Mouse (Mus musculus) embryonic fibroblast, embryonic 13.5 days (primary cell): Measurements from ENCODE around the gene Tapt1. TPM values are rescaled to one million over a fixed set of nuclear protein-coding genes. Genes with fewer than 3 reads are reported as not detected.

Experiments used
- H3K27ac ChIP-seq: 2 replicates; pipeline ENCODE4 v1.5.1; 2012; ENCODE audit warnings: low read length, control low read depth, inconsistent platforms; ENCODE audit not compliant: insufficient read depth
- H3K4me1 ChIP-seq: 2 replicates; pipeline ENCODE4 v1.6.1; 2011; ENCODE audit warnings: low read length; ENCODE audit not compliant: control insufficient read depth, insufficient read depth
- H3K4me3 ChIP-seq: 2 replicates; pipeline ENCODE4 v1.5.1; 2011; ENCODE audit warnings: mild to moderate bottlenecking, control low read depth, low read length; ENCODE audit not compliant: insufficient read depth
- CTCF ChIP-seq: IDR thresholded peaks from 2 replicates; pipeline ENCODE4 v1.5.1; 2011; ENCODE audit warnings: mild to moderate bottlenecking, control low read depth, low read length, moderate library complexity, borderline replicate concordance; ENCODE audit not compliant: insufficient read depth
- POLR2A ChIP-seq: IDR thresholded peaks from 2 replicates; pipeline ENCODE4 v1.6.1; 2011; ENCODE audit warnings: low read depth, mild to moderate bottlenecking, control low read depth, low read length, moderate library complexity
- polyA plus RNA-seq: library from polyadenylated mRNA; stranded (reverse); fragments of >200 nt; gene quantifications from 2 replicates; pipeline ENCODE4 v1.2.4, GENCODE M21; 2011; ENCODE audit warnings: low read depth; ENCODE audit not compliant: missing spikeins, insufficient read length

Gene Tapt1
- polyA plus RNA-seq, 1 experiment, result 41.1 TPM

DNA sequence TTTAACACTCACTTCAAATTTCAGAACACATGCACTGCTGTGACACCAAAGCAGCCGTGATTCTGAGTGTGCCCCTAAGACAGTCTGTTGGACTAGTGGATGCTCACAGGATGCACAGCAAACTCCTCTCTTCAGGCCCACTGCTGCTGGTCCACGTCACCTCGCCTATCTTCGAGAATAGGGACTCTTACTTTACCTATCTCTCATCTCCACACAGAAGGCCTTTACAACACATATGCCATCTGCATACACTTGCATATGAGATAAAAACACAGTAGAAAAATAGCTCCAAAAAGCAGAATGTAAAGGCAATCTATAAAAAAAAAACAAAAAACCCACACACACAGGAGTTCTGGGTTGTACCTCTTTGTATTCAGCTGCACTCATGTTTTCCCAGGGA lies 19.1 kb downstream of the Tapt1 start:
- TF ChIP-seq CTCF (no peak), POLR2A (no peak)
- Histone ChIP-seq H3K27ac (no peak overlapping the region), H3K4me1 (no peaks in the 10 kb centered on the region), H3K4me3 (no peak overlapping the region)

DNA sequence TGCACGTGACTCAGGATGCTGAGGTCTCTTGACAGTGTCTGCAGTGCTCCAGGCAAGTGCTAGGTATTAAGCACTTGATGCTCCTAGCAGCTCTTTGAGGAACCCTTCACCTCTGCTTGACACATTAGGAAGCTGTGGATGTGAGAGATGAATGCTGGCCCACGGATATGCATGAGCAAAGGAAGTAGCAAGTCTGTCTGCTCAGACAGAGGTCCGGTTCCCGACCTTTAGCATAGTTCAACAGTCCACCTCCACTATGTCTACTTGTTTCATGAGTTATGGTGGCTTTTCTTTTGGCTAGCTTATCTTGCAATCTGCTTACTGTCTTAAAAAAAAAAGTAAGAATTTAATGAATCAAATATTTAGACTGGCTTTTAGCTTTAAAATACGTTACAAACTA lies 19.8 kb downstream of the Tapt1 start:
- no peak overlapping the region for H3K27ac ChIP-seq
- no peaks in the 10 kb centered on the region for H3K4me1 ChIP-seq
- TF ChIP-seq CTCF (no peak), POLR2A (no peak)
- H3K4me3 ChIP-seq, result no peak overlapping the region

DNA sequence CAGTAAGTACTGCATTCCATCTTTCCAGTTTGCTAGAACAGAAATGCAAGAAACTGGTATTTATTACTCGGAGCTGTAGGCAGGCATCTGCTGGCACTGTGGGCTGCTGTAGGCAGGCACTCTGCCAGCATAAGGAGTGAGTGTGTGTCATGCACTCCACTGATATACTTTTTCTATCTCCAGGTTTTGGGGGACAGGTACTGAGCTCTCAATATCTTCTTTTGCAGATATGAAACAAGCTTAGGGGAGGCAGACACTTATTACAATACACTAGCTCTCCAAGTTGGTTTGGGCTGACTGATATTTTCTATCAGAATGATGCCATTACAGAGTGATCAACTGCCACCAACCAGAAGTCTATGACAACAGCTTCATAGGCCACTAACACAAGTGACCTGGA lies 23.0 kb downstream of the Tapt1 start:
- no peak for TF ChIP-seq POLR2A
- no peak for TF ChIP-seq CTCF
- Histone ChIP-seq H3K4me3 (no peak overlapping the region), H3K27ac (no peak overlapping the region), H3K4me1 (no peaks in the 10 kb centered on the region)

DNA sequence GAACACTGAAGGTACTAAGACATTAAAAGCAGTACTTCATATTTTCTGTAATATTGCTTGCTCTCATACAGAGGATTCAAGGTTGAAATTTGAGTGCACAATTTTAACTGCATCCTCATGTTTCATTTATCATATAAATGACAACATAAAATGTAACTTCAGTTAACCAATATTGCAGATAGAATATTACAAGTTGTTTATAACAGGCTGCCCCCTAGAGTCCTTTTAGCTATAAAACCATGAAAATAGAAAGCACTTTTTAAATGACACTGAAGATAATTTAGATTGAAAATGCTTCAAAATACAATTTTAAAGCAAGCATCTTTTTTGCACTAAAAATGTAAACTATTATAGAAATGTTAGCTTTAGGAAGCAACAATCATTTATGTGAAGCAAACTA lies 24.8 kb downstream of the Tapt1 start:
- Histone ChIP-seq H3K4me3 (no peak overlapping the region), H3K27ac (no peak overlapping the region), H3K4me1 (no peaks in the 10 kb centered on the region)
- TF ChIP-seq POLR2A, result no peak

DNA sequence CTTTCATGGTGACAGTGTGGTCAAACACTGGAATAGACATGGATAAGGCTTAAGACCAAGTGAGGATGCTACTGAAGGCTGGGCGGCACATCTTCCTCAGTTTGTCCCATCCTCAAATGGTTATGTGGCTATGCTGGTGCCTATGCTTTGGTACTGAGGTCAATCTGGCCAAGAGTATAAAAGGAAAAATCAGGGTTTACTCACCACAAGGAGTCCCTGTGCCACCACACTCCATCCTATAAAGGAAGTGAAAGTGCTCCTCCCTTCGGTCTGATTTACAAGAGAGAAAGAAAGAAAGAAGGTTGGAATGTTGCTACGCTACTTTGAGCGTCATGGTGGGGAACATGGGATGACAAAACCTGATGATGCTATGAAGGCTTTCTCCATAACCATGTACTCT lies 27.3 kb downstream of the Tapt1 start:
- Histone ChIP-seq H3K4me1 (no peaks in the 10 kb centered on the region), H3K27ac (no peak overlapping the region), H3K4me3 (no peak overlapping the region)
- TF ChIP-seq CTCF (no peak), POLR2A (no peak)

DNA sequence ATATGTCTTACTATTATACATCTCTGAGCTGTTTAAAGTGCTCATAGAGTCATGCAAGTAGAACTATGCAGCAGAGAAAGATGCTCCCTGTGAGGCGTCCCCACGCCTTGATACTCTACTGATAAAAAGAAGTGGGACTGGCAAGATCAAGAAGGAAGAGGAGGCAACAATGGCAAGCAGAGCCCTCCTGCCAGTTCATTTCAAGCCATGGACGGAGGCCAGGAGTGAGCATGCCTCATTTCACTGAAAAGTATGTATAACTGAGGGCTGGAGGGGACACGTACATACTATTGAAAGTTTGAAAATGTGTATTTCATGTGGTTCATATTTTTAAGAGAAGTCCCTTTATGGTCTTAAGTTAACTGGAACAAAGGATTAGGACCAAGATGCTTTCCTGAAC lies 28.0 kb downstream of the Tapt1 start:
- TF ChIP-seq CTCF (no peak), POLR2A (no peak)
- Histone ChIP-seq H3K4me1 (no peaks in the 10 kb centered on the region), H3K4me3 (no peak overlapping the region), H3K27ac (no peak overlapping the region)

DNA sequence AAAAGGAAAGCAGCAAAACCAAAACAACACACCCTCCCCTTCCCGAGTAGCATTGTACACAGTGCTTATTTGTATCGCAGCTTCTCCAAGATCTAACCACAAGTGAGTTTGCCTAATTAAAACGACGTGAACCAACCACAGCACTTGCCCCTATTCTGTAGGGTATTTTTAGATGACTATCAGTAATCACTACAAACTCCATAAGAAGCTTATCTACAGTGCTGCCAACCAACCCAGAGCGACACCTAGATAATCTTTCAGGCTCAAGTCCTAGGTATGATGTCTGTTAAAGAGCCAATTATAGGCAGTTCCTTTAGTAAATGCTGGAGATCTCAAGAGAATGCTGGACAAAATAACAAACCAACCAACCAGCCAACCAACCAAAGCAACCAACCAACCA lies 28.6 kb downstream of the Tapt1 start:
- no peak for TF ChIP-seq CTCF
- no peak for TF ChIP-seq POLR2A
- no peak overlapping the region for H3K27ac ChIP-seq
- no peaks in the 10 kb centered on the region for H3K4me1 ChIP-seq
- H3K4me3 ChIP-seq, result no peak overlapping the region

DNA sequence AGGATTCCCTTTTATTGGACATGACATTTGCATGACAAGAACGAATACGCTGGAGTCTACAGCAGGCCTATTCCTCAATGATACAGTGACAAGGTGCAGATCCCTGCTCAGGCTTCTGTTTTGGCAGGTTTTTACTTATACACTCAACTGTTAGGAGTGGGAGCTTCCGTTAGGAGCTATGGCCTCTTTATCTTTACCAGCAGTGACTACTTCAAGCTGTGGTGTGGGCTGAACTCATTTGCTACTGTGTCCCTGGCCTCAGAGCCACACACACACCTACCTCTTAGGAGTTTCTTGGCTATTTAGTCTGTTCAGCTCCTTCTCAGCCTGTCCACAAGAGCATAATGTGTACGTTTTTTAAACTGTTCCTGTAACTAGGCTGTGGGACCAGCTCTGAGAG lies 30.3 kb downstream of the Tapt1 start:
- H3K4me3 ChIP-seq, result no peak overlapping the region
- TF ChIP-seq CTCF, result no peak
- TF ChIP-seq POLR2A, result no peak
- no peaks in the 10 kb centered on the region for H3K4me1 ChIP-seq
- H3K27ac ChIP-seq, result no peak overlapping the region

DNA sequence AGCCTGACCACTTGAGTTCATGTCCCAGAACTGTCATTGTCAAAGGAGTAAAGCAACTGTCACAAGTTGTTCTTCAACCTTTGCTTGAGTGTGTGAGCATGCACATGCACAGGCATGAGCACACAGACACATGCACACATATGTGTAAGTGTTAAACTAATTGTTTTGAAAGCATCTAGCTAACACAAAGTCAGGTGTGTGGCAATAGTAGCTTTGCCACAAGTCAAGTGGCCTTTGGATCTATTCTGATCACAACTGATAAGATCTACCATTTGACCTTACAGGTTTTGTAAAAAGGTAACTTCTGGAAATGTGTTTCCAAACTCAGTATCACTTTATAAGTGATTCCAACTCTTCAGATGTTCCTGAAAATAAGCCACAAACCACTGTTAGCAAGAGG lies 39.1 kb downstream of the Tapt1 start:
- H3K4me1 ChIP-seq, result no peaks in the 10 kb centered on the region
- TF ChIP-seq POLR2A (no peak), CTCF (no peak)
- H3K4me3 ChIP-seq, result no peak overlapping the region
- no peak overlapping the region for H3K27ac ChIP-seq

DNA sequence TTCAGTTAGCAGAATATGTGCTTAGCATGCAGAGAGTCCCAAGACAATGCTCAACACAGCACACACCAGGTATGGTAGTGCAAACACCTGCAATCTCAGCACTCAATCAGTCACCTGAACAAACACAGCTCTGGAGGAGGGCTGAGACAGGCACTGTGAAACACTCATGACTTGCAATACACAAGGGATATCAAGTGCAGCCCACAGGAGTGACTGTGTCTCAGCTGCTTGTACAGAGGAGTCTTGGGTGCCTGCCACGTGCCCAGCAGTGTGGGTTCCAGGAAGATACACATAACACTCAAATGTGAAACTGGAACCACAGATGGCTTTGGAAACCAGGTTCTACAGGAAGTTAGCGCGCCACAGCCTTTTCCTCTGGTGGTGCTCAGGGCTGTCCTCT lies 44.8 kb downstream of the Tapt1 start:
- Histone ChIP-seq H3K4me1 (no peaks in the 10 kb centered on the region), H3K27ac (no peak overlapping the region), H3K4me3 (no peak overlapping the region)
- no peak for TF ChIP-seq POLR2A
- TF ChIP-seq CTCF, result no peak

DNA sequence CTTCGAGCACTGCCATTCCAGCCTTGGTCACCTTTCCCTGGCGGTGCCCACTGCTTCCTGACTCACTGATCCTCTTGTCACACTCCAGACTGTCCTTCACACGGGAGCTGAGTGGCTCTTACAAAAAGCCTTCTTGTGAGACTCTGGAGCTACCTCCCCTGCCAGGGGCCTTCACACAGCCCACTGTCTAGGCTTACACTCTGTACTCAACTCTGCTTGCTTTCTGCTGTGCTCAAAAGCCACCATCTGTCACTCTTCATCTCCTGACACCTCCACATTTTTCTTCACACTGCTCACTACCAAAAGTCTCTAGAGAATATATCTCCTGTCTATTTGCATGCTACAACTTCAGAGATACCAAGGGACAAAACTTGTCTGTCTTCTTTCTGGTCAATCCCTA lies 46.0 kb downstream of the Tapt1 start:
- Histone ChIP-seq H3K4me1 (no peaks in the 10 kb centered on the region), H3K4me3 (no peak overlapping the region)

More for the DNA sequence above, 46.0 kb downstream of the Tapt1 start:
- no peak overlapping the region for H3K27ac ChIP-seq
- TF ChIP-seq POLR2A (no peak), CTCF (no peak)
